Mouse (Mus musculus) embryonic stem cell, embryonic (primary cell): ENCODE results near the gene Zfp729b.

ENCODE experiments used
- CTCF ChIA-PET, 4 experiments: fragments of 300-600 bp in 2 of 4; fragments of 350-600 bp in 2 of 4; sonication (Branson Sonifier 250); formaldehyde crosslinking; loops; one replicate each; lab custom pipeline; 2022; ENCODE audit warnings: inconsistent platforms in 2 of 4; lab: Charles Lee
- POLR2A ChIA-PET, 4 experiments: fragments of 300-600 bp in 2 of 4; fragments of 350-600 bp in 2 of 4; sonication (Branson Sonifier 250); formaldehyde crosslinking; loops; one replicate each; lab custom pipeline; 2022; ENCODE audit warnings: antibody characterized with exemption in 4 of 4, inconsistent platforms in 1 of 4; lab: Charles Lee

Gene Zfp729b

DNA sequence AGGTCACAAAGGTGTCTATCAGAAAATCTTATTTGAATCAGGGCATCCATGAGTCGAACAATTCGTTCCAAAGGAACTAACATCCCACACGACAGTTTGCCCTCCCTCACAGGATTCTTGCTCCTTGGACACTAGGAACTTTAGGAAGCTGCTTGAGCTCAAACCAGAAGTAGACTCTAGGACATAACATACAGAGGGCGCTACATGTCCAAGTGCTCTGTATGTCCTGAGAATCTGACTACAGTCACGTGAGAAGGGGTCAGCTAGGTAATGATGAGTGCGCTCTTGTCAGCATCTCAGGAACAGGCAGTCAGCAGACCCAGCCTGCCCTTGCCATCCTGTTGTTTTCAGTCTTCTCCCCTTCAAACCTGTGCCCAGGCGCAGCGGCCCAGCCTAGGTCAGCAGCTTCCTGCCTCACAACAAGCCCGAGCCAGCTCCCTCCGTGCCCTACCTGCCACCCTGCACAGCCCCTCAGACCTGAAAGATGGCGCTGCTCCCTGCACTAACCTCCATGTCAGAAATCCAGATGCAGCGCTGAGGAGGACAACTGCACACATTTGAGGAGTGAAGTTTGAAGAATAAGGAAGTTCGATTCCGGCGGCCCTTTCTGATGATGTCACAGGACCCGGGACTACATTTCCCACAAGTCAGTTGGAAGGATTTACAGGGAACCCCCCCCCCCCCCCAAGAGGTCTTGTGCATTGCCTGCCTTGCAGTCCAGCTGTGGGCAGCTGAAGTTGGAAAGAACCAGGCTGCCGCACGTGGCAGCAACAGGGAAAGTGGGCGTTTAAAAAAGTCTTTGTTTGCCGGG, at the start of gene Zfp729b:
Gene Zfp729b (minus strand): TSS at position 642 of the 811 bp plus-strand sequence.
- POLR2A ChIA-PET: interaction anchor here (0.6 to 4.3 kb wide), 25 partner anchors 14 to 505 kb away, joined by 3 to 32 read pairs (median 4); partner anchors contain the start of genes Gm49345 (in 3 of the 4), Zfp729a (in 3 of the 4) and Zfp738 (in 1 of the 4)
- CTCF ChIA-PET: interaction anchor here in 3 of 4 experiments (0.6 to 1.9 kb wide), 9 partner anchors 28 to 222 kb away, joined by 3 to 10 read pairs (median 4); partner anchors contain the start of genes Gm49345 (in 2 of the 3), Zfp729a (in 2 of the 3) and Gm10037 (in 1 of the 3)

DNA sequence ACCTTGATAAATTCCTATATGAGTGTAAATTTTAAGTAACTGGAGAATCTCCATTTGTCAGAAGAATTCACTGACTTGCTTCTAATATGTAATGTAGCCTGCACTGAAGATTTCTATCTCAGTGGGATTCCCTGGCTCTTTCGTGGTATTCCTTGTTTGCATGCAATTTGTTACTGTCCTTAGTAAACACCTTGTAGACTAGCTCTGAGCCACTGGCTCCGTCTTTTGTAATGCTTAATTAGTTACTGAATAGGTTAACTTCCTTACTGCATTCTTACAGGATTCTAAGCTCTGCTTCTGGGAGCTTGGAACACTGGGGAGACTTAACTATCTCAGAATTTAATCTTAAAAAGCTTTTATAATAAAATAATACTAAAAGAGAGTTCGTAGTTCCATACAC, 43.0 kb upstream of the Zfp729b start:
- ChIA-PET POLR2A (interaction anchor here in 3 of 4 experiments (0.6 to 3.1 kb wide), 12 partner anchors 12 to 178 kb away, joined by 3 to 43 read pairs (median 3); partner anchors contain the start of genes Gm49345 (in 2 of the 3), Zfp729a (in 2 of the 3), Gm10037 (in 1 of the 3) and Zfp65 (in 1 of the 3)), CTCF (interaction anchor here in 1 of 4 experiments (0.6 to 1.6 kb wide), 3 partner anchors 15 to 192 kb away, joined by 3 to 9 read pairs (median 5); partner anchors contain the start of genes Gm49345, Zfp729a and Zfp729b)

DNA sequence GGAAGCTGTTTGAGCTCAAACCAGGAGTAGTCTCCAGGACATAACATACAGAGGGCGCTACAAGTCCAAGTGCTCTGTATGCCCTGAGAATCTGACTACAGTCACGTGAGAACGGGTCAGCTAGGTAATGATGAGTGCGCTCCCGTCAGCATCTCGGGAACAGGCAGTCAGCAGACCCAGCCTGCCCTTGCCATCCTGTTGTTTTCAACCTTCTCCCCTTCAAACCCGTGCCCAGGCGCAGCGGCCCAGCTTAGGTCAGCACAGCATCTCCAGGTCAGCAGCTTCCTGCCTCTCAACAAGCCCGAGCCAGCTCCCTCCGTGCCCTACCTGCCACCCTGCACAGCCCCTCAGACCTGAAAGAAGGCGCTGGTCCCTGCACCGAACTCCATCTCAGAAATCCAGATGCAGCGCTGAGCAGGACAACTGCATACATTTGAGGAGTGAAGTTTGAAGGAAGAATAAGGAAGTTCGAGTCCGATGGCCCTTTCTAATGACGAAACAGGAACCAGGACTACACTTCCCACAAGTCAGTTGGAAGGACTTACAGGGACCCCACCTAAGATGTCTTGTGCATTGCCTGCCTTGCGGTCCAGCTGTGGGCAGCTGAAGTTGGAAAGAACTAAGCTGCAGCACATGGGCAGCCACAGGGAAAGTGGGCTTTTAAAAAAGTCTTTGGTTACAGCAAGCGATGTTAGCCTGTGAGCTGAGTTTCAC, 27.9 kb upstream of the Zfp729b start, which contains the start of the genes Gm49345 and Zfp729a:
Gene Gm49345 (minus strand): TSS at position 476 of the 714 bp plus-strand sequence.
Gene Zfp729a (minus strand): TSS at position 498 of the 714 bp plus-strand sequence.
- ChIA-PET CTCF (interaction anchor here (0.5 to 1.8 kb wide), 24 partner anchors 13 to 685 kb away, joined by 3 to 14 read pairs (median 5); partner anchors contain the start of genes Zfp729b (in 3 of the 4), Gm10037 (in 1 of the 4), Zfp58 (in 1 of the 4) and Zfp65 (in 1 of the 4)), POLR2A (interaction anchor here (0.6 to 4.6 kb wide), 43 partner anchors 10 to 293 kb away, joined by 3 to 44 read pairs (median 5); partner anchors contain the start of genes Zfp729b (in 3 of the 4), Gm10037 (in 1 of the 4), Zfp493 (in 1 of the 4) and Zfp738 (in 1 of the 4))

DNA sequence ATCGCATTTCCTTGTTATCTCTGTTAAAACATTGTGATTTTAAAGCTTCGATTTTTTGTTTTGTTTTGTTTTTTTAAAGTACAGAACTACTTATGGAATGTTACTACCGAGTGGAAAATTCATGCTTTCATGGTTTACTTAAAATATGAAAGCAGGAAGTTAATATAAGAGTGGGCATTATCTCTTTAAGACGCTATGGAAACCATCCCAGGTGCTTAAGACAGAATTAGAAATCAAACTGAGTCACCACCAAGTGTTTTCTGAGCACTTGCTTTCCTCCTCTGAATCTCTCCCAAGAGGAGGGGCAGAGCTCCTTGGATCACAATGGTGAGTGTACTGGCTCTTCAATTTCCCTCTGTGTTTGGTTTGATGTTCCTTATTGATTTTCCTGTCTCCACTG, 601 bp upstream of the Zfp729b start:
- POLR2A ChIA-PET: interaction anchor here (0.6 to 4.3 kb wide), 20 partner anchors 15 to 234 kb away, joined by 3 to 32 read pairs (median 4); partner anchors contain the start of genes Gm49345 (in 3 of the 4) and Zfp729a (in 3 of the 4)
- CTCF ChIA-PET: interaction anchor here in 3 of 4 experiments (0.6 to 1.9 kb wide), 4 partner anchors 27 to 146 kb away, joined by 3 to 7 read pairs (median 4); partner anchors contain the start of genes Gm49345 (in 1 of the 3) and Zfp729a (in 1 of the 3)

DNA sequence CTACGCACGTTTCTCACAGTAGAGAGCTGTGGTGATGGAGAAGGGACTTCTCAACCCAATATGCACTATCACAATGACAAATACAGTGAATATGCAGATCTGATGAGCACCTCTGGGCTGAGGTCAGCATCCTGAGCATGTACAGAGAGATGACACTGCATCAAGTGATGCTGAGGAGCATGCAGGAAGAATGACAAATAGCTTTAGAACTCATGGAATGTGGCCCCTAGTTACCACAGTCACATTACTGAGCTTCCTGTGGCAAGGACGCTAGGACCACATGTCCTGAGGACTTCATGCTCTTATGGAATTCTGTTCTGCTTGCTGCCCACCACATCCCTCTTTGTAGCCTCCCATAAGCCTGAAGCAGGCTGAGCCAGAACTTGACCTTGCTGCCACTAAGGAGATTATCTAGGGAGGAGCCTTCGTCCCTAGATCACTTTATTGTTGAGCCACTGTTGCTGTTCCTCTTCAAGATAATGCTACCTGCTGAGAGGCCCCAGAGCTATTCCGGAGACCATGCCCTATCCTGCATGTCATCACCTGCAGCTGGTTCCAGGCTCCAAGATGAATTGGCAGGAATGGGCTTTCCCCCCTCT, 36.8 kb downstream of the Zfp729b start:
- ChIA-PET POLR2A (interaction anchor here in 1 of 4 experiments (0.9 to 1.1 kb wide), 3 partner anchors 9 to 213 kb away, joined by 3 read pairs; partner anchors contain the start of gene Gm28044), CTCF (interaction anchor here in 1 of 4 experiments (0.6 kb wide), 1 partner anchor 241 kb away, joined by 3 read pairs; the partner anchor contains the start of gene Zfp595)

DNA sequence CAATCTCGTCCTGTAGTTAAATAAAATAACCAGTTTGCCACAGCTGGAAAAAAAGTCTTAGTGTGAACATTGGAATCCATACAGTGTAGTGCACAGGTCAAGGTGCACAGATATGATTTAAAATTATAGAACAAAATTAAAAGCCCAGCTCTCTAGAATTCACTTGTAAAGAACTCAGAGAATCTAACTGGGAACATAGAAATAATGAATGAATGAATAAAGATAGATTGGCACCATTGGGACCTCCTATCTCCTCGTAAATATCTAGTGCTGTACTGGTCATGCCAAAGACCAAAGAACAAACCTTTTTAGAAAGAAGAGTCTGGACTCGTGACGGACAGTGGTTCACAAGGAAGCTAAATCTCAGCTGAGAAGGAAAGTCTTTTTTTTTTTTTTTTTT, 55.8 kb downstream of the Zfp729b start, which contains the start of gene Zfp748:
Gene Zfp748 (minus strand): TSS at position 101 of the 400 bp plus-strand sequence.
- ChIA-PET CTCF (interaction anchor here in 2 of 4 experiments (0.5 to 0.6 kb wide), 2 partner anchors 130 to 292 kb away, joined by 3 read pairs; no protein-coding TSS in a partner anchor), POLR2A (interaction anchor here in 2 of 4 experiments (0.9 to 1.3 kb wide), 2 partner anchors 70 to 190 kb away, joined by 4 to 6 read pairs; partner anchors contain the start of gene Zfp874b (in 1 of the 2))

DNA sequence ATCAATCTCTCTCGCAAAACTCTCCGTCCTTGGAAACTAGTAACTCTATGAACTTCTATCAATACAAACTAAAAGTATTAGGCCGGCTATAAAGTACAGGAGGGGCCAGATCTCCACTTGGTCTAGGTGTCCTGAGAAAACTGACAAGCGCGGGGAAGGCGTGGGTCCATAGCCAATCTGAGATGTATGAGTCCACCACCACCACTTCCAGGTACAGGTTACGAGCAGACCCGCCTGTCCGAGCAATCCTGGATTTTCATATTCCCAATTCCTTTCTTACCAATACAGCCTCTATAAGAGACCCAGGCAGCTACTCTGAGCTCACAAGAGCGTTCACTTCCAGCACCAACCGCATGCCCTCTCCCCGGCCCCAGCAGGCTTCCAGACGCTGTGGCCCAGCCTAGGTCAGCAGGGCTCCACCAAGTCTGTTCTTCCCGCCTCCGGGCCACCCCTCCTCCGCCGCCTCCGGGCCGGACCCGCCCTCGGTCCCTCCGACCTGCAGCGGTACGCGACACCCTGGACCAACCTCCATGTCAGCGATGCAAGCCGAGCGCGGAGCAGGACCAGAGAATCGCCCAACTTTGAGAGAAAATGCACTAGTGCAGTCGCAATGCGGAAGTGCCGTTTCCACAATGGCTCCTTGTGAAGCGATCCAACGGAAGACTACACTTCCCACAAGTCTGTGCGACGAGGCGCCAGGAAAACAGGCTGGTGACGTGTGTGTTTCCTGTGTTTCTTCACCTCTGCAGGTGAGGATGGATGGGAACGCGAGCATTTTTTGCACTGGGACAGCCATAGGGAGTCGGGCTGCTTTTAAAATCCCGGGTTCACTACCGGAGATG, 56.8 kb downstream of the Zfp729b start:
- ChIA-PET POLR2A (interaction anchor here in 2 of 4 experiments (0.6 to 1.4 kb wide), 5 partner anchors 13 to 191 kb away, joined by 3 to 6 read pairs (median 3); partner anchors contain the start of gene Zfp874b (in 1 of the 2)), CTCF (interaction anchor here in 1 of 4 experiments (0.6 kb wide), 1 partner anchor 625 kb away, joined by 3 read pairs; no protein-coding TSS in a partner anchor)

DNA sequence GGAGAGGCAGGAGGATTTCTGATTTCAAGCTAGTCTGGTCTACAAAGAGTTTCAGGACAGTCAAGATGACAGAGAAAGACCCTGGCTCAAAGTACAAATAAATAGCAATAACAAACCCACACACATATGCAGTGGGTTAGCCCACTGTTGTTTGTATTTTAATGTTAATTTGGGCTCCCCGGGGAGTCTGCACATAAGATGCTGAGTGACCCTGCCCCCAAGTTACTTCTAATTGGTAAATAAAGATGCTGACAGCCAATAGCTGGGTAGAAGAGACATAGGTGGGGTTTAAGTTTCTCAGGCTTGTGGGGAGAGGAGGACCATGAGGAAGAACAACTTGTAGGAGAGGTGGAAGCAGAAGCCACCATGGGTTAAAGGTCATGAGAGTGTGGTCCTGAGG, 63.6 kb downstream of the Zfp729b start:
- CTCF ChIA-PET: no interaction called here
- POLR2A ChIA-PET: interaction anchor here in 1 of 4 experiments (0.7 to 1.5 kb wide), 3 partner anchors 17 to 942 kb away, joined by 3 to 4 read pairs (median 4); no protein-coding TSS in a partner anchor
